Mouse (Mus musculus) forebrain, postnatal 0 days (tissue): Measurements from ENCODE around the gene Qprt. TPM values are rescaled to one million over a fixed set of nuclear protein-coding genes. Genes with fewer than 3 reads are reported as not detected.

Source experiments
- ATAC-seq: fragments of 200-750 bp; cut with Nextera tagmentation; 2 replicates; pipeline ENCODE4 v1.8.0; 2017; ENCODE audit warnings: mild to moderate bottlenecking, moderate library complexity
- DNase-seq: peaks from one replicate; pipeline ENCODE4 v3.0.0-alpha.2; 2015
- H3K27ac ChIP-seq: fragments of 300-500 bp; sonication (generic); 2 replicates; pipeline ENCODE4 v1.5.1; 2014; ENCODE audit warnings: low read depth, mild to moderate bottlenecking, antibody characterized with exemption, low read length, moderate library complexity, mixed read lengths
- H3K27me3 ChIP-seq: fragments of 300-500 bp; sonication (generic); 2 replicates; pipeline ENCODE4 v1.6.1; 2014; ENCODE audit warnings: mild to moderate bottlenecking, low read length, mixed read lengths; ENCODE audit not compliant: insufficient read depth
- H3K36me3 ChIP-seq: fragments of 300-500 bp; sonication (generic); 2 replicates; pipeline ENCODE4 v1.6.1; 2014; ENCODE audit warnings: mild to moderate bottlenecking, moderate library complexity; ENCODE audit not compliant: insufficient read depth
- H3K4me1 ChIP-seq: fragments of 300-500 bp; sonication (generic); 2 replicates; pipeline ENCODE4 v1.6.1; 2014; ENCODE audit warnings: antibody characterized with exemption; ENCODE audit not compliant: insufficient read depth
- H3K4me2 ChIP-seq: fragments of 300-500 bp; sonication (generic); 2 replicates; pipeline ENCODE4 v1.6.1; 2014; ENCODE audit warnings: low read depth, mild to moderate bottlenecking, moderate library complexity
- H3K4me3 ChIP-seq: fragments of 300-500 bp; sonication (generic); 2 replicates; pipeline ENCODE4 v1.5.1; 2014; ENCODE audit warnings: low read depth, low read length, mixed read lengths
- H3K9ac ChIP-seq: fragments of 300-500 bp; sonication (generic); 2 replicates; pipeline ENCODE4 v1.6.1; 2014; ENCODE audit warnings: mild to moderate bottlenecking
- H3K9me3 ChIP-seq: fragments of 300-500 bp; sonication (generic); 2 replicates; pipeline ENCODE4 v1.6.1; 2016; ENCODE audit warnings: low read length
- CTCF ChIP-seq: sonication (generic); IDR thresholded peaks from 2 replicates; pipeline ENCODE4 v1.5.1; 2016; ENCODE audit warnings: antibody characterized with exemption, control low read depth, low read depth
- WGBS: fragments of 180-500 bp; shearing (Covaris S2); extraction: QIAGEN DNeasy Blood & Tissue Kit; methylation state at CpG from one replicate; pipeline ENCODE4 v1.1.7; 2014; 5-methylcytosine and 5-hydroxymethylcytosine counted together
- polyA plus RNA-seq: library from polyadenylated mRNA; unstranded; fragments of >200 nt; fragmentation: Nextera tagmentation; extraction: Ambion mirVana; gene quantifications from 2 replicates; pipeline ENCODE4 v1.2.1, GENCODE M21; 2015
- total RNA-seq: library from RNA; depleted of rRNA; stranded (reverse); fragments of >200 nt; gene quantifications from 2 replicates; pipeline ENCODE4 v1.2.3, GENCODE M21; 2014

Gene Qprt
- total and polyA plus RNA-seq, 2 experiments from 2014 or later = 0.84 to 0.90 TPM

DNA sequence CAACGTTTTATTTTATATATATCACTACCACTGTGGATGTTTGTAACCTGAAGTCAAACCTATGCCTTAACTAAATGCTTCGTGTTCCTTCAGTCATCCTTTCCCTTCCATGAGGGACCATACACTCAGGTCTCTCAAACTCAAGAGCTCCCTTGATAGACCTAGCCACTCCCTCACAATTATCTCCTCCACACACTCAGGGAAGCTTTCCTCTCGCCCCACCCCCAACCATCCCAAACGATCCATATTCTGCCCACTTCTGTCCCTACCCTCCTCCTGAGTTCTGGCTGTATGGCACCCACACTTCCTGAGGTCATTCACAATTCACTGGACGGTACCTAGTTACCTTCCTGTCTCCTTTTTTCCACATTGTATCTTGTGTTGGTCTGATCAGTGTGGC, 23.5 kb downstream of the Qprt start:
- 84% methylated on average over 5 of the region's 5 CpGs for WGBS
- Histone ChIP-seq H3K27me3 (no peaks in the 10 kb centered on the region), H3K4me3 (no peak overlapping the region), H3K4me1 (no peaks in the 10 kb centered on the region), H3K36me3 (no peaks in the 10 kb centered on the region), H3K9ac (no peak overlapping the region), H3K9me3 (no peaks in the 10 kb centered on the region), H3K27ac (no peak overlapping the region), H3K4me2 (no peak overlapping the region)
- no peak for TF ChIP-seq CTCF
- ATAC-seq (no peak), DNase-seq (no peak)

DNA sequence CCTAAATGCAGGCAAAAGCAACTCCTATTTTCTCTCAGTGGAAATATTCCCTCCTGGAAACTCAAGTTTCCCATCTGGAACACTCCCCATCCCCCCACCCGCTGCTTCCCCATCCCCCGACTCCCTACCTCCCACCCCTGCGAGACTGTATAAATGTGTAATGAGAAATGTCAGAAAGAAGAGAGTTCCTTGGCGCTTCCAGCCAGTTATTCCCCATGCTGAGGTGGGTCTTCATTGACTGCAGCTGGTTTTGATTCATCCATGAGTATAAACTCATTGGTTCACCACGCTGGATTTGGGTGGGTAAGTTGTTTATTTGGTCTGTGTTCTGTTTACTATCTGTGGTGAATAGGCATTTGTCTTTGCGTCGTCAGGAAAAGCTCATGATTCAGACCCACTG, 25.6 kb downstream of the Qprt start:
- no peaks in the 10 kb centered on the region for H3K4me1 ChIP-seq
- H3K4me3 ChIP-seq = no peak overlapping the region
- no peak for TF ChIP-seq CTCF
- H3K36me3 ChIP-seq = no peaks in the 10 kb centered on the region
- H3K27ac ChIP-seq = no peak overlapping the region
- ATAC-seq = no peak
- H3K27me3 ChIP-seq = no peaks in the 10 kb centered on the region
- no peaks in the 10 kb centered on the region for H3K9me3 ChIP-seq
- no peak for DNase-seq
- no peak overlapping the region for H3K9ac ChIP-seq
- no peak overlapping the region for H3K4me2 ChIP-seq
- WGBS = 76% methylated on average over 7 of the region's 7 CpGs

DNA sequence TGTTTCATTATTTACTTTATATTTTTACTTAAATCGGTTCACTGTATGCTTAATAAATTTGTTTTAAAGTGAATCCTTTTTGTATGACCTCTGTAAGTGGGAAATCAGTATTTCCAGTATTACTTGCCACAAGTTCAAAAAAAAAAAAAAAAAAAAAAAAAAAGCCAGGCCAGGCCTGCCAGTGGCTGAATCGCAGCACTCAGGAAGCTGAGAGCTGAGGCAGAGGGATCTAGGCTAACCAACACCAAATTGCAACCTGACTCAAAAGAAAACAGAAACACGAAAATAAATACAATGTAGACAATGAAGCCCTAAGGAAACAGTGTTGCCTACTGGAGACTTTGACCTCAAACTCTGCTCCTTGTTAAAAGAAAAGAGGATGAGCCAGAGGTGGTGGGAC, 28.1 kb downstream of the Qprt start:
- DNase-seq = no peak
- Histone ChIP-seq H3K27me3 (no peaks in the 10 kb centered on the region), H3K36me3 (no peaks in the 10 kb centered on the region), H3K27ac (no peak overlapping the region), H3K9ac (no peak overlapping the region), H3K4me3 (no peak overlapping the region), H3K4me1 (no peaks in the 10 kb centered on the region), H3K4me2 (no peak overlapping the region), H3K9me3 (no peaks in the 10 kb centered on the region)
- TF ChIP-seq CTCF = no peak
- 83% methylated on average over 3 of the region's 3 CpGs for WGBS
- no peak for ATAC-seq

DNA sequence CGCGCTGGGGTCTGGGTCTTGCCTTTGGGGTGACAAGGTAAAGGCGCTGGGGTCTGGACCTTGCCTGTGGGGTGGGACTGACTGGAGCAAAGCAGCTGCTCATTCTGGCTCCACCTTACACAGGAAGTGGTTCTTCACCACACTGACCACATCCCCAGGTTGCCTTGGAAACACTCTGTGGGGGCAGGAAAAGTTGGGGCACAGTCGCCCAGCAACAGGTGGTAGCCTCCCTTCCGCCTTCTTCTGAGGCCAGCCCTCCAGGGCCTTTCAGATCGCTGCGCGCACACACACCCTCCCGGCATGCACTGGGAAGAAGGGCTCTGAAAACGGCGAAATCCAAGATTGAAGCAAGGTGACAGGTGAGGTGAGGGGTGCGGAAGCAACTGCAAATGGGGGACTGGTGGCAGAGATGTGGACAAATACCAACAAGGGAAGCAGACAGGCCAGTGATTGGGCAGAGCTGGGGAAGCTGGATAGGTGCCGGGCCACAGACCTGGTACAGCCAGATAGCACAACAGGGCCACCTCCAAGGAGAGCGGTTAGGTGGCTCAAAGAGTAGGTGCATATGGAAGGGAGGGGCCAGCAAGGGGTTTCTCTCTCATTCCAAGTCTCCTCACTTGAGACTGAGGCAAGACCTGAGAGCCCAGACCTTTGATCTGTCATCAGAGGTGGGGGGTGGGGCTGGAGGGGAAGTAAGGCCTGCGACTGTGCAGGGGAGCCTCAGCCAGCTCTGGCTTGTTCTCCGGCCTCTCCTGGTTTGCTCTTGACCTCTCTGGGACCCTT, 30.7 kb downstream of the Qprt start, which contains the start of gene AI467606:
Gene AI467606 (plus strand): TSS at position 246 of the 783 bp plus-strand sequence.
- no peaks in the 10 kb centered on the region for H3K27me3 ChIP-seq
- DNase-seq (no peak), ATAC-seq (no peak)
- no peak within 1 kb of the TSS for H3K4me2 ChIP-seq
- no peaks in the 10 kb centered on the region for H3K4me1 ChIP-seq
- H3K4me3 ChIP-seq = no peak within 1 kb of the TSS
- H3K9me3 ChIP-seq = no peaks in the 10 kb centered on the region
- no peak for TF ChIP-seq CTCF
- no peak within 1 kb of the TSS for H3K27ac ChIP-seq
- H3K36me3 ChIP-seq = no peaks in the 10 kb centered on the region
- H3K9ac ChIP-seq = no peak within 1 kb of the TSS
- WGBS = 81% methylated on average over 16 of the region's 16 CpGs

DNA sequence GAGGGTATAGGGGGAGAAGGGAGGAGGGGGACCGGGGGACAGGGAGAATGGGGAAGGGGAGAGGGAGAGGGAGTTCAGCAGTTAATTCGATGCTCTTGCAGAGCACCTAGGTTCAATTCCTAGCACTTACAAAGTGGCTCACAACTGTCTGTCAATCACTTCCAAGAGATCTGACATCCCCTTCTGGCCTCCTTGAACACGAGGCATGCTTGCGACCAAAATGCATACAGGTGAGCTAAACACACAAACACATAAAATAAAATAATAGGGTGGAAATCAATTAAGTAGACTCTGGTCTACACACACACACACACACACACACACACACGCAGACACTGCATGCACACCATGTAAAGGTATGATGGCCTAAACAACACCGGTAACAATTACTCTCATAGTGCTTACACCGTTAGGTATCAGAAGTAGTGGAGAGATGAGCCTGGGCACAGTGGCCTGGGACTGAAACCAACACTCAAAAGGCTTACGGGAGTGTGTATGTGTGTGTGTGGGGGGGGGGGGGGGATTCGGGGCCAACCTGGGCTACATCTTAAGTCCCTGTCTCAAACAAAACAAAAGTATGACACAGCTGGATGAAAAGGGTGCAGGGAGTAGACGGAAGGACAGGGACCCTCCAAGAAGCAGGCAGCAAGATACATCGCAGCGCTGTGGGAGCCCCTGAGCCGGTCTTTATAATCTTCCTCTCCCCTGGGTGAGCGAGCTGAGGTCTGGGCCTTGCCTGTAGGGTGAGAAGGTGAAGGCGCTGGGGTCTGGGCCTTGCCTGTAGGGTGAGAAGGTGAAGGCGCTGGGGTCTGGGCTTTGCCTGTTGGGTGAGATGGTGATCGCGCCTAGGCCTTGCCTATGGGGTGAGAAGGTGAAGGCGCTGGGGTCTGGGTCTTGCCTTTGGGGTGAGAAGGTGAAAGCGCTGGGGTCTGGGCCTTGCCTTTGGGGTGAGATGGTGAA, 31.6 kb downstream of the Qprt start:
- H3K4me1 ChIP-seq = no peaks in the 10 kb centered on the region
- H3K36me3 ChIP-seq = no peaks in the 10 kb centered on the region
- no peak for DNase-seq
- no peak for TF ChIP-seq CTCF
- H3K27me3 ChIP-seq = no peaks in the 10 kb centered on the region
- WGBS = 82% methylated on average over 20 of the region's 20 CpGs
- H3K4me3 ChIP-seq = no peak overlapping the region
- ATAC-seq = no peak
- no peak overlapping the region for H3K4me2 ChIP-seq
- no peak overlapping the region for H3K27ac ChIP-seq
- no peak overlapping the region for H3K9ac ChIP-seq
- no peaks in the 10 kb centered on the region for H3K9me3 ChIP-seq

DNA sequence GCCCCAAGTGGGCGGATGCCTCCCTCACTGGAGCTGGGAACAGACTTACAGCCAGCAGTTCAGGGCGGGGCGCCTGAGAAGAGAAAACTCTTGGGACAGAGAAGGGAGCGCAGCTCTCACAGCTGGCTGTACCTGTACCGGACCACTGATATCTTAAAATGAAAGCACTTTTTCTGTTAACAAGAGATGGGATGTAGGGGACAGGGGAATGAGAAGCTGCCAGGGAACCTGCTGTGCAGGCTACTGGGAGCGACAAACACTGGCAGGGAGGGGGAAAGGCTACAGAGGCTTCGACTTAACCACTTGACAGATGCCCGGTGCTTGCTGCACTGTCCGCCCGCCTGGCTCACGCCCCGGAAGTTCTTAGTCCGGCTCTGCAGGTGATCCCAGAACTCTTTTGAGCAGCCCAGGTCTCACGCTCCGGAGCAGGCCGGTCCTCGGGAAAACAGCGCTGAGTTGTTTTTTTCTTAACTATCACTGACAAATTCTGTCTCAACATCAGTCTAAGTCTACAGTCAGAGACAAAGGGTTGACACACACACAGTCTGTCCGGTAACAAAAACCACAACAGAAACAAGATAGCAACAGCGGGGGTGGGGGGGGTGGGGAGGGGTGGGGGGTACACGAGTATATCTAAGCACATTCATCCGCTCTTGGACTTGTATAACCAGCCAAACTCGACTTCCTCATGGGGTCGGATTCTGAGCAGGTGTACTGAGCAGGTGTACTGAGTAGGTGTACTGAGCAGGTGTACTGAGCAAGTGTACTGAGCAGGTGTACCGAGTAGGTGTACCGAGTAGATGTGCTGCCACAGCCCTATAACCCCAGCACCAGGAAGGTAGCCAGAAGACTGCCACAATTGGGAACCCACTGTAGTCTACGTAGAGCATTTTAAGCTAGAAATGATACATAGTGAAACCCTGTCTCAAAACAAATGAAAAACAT, 32.9 kb downstream of the Qprt start:
- no peak for ATAC-seq
- no peaks in the 10 kb centered on the region for H3K27me3 ChIP-seq
- no peak overlapping the region for H3K27ac ChIP-seq
- no peak for DNase-seq
- no peak overlapping the region for H3K4me3 ChIP-seq
- no peak overlapping the region for H3K9ac ChIP-seq
- H3K4me2 ChIP-seq = peak overlapping the region; percentile 35
- H3K36me3 ChIP-seq = no peaks in the 10 kb centered on the region
- H3K9me3 ChIP-seq = no peaks in the 10 kb centered on the region
- no peak for TF ChIP-seq CTCF
- no peaks in the 10 kb centered on the region for H3K4me1 ChIP-seq
- WGBS = 23% methylated on average over 27 of the region's 27 CpGs
